Mouse (Mus musculus) layer of hippocampus, postnatal 10 days (tissue): ENCODE results near the gene Lrrc61. TPM values are rescaled to one million over a fixed set of nuclear protein-coding genes. Genes with fewer than 3 reads are reported as not detected.
A peak's percentile ranks its signal among the peaks of the same experiment; 100 is the strongest.

Experiments
- DNase-seq, 2 experiments: peaks; one replicate each; pipeline ENCODE4 v3.0.0; 2021; ENCODE audit warnings: low spot score in 2 of 2
- total RNA-seq, 2 experiments: library from RNA; stranded (reverse); gene quantifications; 2 replicates each; pipeline ENCODE4 v1.2.3; 2021

The Lrrc61 gene
- total RNA-seq, 2 experiments from 2014 or later = 27.0 to 30.6 TPM

DNA sequence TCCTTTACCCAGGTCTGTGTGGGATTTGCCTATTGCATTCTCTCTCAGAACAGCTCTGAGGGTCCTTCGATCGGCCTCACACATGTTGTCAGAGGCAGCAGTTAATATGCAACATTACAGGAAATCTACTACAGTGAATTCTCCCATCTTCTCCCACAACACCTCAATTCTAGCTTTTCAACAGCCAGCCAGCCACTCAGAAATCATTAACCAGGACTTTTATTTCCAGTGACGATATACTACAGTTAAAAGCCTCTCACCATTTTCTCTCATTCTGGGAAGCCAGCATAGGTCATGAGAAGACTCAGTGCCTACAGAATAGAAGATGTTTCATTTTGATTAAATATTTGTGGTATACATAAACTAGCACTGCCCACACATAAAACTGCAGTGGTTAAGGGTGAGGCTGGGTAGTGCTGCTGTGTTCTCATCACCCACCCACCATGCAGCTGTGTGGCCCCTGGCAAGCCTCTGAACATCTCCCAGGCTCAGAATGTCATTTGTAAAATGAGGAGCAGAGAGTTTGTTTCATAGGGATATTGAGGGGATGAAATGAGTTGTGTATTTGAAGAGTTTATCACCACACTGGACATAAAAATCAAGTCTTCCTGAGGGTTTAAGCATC lies 36.7 kb downstream of the Lrrc61 start:
- DNase-seq = no peak

DNA sequence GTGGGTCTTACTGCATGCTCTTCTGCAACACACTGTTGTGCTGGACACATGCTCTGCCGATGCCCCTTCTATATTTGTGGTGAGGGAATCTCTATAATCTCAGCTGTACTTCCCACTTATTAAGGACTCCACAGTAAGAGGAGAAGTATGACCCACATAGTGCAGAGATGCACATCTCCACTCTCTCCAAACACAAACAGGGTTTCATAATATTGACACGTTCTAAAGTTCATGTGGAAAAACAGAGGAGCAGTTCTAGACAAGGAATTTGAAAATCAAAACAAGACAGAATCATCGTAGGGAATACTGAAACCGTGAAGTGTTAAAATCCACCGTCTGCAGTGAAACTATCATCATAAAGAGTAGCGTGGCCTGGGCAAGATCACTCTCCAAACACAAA lies 37.3 kb downstream of the Lrrc61 start:
- no peak for DNase-seq

DNA sequence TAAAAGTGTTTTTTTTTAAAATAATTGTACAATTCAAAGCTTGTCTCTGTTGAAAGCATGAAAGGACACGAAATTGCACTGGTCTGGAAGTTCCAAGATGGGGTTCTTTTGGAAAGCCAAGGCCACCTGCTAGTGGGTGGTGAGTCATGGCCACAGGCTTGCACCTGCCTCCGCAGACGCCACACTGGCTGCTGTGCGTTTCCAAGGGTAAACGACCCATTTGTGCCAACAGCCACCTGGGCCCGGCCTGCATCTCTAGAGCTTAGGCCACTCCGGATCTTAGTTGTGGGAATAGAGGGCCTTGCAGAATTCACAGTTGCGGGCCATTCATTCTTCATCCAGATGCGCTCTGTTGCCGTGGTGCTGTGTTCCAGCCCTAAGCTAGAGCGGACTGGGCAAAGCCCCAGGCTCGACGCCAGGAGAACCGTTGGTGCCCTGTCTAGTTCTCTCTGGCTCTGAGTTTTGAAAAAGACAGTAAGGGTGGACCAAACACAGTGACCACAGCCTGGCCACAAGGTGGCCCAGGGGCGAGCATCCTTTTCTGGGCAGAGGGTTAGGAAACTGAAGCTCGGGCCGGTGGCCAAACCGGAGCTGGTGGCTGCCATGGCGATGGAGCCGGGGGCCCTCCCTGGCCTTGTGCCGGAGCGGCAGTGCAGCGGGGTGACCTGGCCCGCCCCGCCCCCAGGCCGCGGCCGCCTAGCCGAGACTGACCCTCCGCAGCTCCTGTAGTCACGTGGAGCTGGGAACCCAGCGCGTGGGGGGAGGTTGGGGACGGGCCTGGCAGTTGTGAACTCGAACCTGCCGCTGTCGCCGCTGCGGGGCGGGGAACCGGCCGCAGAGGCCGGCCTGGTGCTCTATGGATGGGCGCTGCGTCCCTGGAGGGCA lies 38.8 kb downstream of the Lrrc61 start, which contains the start of the genes Repin1 and Gm44965:
Gene Repin1 (plus strand): TSS at position 726 of the 885 bp plus-strand sequence.
Gene Gm44965 (plus strand): TSS at position 784 of the 885 bp plus-strand sequence.
- DNase-seq = peak; percentile 92 to 95

DNA sequence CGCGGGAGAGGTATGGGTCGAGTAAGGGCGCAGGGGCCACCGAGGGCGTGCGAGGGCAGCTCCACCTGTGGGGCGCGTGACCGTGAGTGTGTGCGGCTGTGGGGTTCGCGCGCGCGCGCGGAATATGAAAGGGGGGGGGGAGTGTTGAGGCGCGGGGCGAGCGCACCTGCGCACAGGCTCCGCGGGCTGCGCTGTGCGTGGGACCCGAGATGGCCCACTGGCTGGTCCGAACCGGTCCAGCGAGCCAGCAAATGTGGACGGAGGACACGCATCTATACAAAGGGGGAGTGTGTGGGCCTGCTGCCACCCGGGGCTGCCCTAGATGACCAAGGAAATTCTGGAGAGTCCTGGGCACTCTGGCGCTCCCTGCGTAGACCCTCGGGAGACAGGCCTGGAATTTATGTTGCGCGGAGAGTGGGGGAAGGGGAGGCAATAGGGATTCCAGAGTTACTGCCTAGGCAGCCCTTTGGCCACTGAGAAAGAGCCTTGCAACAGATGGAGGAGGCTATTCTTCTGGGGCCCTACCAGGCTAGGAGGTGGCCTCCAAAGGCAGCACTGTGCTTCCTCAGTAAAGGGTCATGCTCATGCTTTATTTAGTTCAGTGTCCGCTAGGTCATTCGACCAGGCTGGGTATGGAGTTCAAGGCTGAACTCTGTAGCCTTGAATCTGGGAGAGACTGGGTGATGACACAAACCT lies 39.6 kb downstream of the Lrrc61 start:
- peak; percentile 69 to 72 for DNase-seq

DNA sequence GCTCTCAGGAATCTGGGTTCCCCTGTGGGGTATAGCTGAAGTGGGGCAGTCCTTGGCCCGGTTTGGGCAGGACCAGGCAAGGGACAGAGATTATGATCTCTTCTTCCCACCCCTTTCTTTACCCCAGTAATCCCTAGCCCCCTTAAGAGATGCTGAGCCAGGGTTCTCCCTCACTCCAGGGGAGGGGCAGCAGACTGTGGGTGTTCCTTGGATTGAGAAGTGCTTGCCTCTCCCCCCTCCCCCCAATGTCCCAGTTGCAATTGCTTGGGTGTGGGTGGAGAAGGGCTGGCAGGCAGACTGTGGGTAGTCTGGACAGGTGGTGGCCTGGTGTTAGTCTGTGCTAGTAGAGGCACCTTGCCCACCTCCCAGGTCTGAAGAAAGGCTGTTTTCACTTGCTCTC lies 40.7 kb downstream of the Lrrc61 start:
- no peak for DNase-seq

DNA sequence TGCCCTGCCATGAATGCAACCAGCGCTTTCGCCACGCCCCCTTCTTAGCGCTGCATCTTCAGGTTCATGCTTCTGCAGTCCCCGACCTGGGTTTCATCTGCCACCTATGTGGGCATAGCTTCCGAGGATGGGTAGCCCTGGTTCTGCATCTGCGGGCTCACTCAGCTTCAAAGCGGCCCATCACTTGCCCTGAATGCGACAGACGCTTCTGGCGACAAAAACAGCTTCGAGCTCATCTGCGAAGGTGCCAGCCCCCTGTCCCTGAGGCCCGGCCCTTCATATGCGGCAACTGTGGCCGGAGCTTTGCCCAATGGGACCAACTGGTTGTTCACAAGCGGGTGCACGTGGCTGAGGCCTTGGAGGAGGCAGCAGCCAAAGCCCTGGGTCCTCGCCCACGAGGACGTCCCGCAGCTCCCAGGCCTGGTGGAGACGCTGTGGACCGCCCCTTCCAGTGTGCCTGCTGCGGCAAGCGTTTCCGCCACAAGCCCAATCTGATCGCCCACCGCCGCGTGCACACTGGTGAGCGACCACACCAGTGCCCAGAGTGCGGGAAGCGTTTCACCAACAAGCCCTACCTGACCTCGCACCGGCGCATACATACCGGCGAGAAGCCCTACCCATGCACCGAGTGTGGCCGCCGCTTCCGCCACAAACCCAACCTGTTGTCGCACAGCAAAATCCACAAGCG lies 42.1 kb downstream of the Lrrc61 start:
- no peak for DNase-seq

DNA sequence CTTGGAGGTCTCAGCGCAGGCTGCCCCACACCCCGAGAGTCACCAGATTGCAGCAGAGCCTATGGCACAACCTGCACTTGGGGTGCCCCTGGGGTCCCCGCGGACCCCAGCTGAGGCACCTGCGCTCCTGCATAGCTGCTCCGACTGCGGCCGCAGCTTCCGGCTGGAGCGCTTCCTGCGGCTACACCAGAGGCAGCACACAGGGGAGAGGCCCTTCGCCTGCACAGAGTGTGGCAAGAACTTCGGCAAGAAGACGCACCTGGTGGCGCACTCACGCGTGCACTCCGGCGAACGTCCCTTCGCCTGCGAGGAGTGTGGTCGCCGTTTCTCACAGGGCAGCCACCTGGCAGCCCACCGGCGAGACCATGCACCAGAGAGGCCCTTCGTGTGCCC lies 42.6 kb downstream of the Lrrc61 start:
- DNase-seq = no peak

DNA sequence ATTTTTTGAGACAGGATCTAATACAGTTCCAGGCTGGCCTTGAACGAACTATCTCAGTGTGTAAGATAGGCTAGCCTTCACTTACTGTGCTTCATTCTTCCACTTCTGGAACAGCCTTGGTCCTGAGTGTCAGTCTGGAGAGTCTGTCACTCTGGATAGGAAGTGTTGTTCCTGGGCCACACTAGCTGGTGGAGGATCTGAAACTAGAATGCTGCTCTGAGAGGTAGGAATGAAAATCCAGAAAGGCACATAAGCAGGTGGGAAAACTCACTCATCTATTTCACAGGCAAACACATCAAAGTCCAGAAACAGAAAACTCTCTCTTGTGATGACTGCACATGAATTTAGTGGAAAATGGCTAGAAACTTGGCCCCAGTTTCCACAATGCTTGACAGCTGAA lies 46.0 kb downstream of the Lrrc61 start:
- DNase-seq = no peak

DNA sequence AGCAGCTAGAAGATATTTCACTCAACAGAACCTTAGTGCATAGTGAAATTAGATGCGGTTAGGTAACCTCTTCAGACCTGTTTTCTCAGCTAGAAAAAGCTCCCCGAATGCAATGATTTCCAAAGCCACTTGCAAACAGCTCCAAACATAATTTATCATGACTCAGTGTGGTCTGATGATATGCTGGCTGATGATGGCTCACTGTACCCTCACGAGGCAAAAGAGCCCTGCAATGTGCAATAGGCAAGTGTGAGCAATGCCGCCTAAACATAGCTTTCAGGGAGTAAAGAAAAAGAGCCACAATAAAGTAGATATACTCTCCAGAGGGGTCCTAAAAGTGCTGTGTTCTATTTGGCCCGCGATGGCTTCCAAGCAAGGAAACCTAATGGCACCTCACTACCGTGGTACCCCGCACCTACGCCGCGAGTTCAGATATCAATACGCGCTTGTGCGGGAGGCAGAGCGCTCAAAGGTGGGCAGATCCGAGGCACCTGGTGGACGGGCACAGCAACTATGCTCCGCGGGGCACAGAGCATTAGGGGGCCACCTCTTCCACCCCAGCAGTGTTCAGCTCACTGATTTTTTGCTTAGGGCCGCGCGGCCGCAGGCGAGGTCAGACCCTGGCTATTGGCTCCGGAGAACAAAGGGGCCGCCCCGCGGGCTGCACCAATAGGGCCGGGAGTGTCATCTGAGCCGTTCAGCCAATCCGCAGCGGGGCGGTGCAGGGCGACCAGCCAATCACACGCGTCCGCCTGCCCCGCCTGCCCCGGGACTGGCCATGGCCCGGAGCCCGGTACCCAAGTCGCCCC lies 46.9 kb downstream of the Lrrc61 start, which contains the start of gene Zfp775:
Gene Zfp775 (plus strand): TSS at position 793 of the 809 bp plus-strand sequence.
- DNase-seq = peak; percentile 96 to 98

DNA sequence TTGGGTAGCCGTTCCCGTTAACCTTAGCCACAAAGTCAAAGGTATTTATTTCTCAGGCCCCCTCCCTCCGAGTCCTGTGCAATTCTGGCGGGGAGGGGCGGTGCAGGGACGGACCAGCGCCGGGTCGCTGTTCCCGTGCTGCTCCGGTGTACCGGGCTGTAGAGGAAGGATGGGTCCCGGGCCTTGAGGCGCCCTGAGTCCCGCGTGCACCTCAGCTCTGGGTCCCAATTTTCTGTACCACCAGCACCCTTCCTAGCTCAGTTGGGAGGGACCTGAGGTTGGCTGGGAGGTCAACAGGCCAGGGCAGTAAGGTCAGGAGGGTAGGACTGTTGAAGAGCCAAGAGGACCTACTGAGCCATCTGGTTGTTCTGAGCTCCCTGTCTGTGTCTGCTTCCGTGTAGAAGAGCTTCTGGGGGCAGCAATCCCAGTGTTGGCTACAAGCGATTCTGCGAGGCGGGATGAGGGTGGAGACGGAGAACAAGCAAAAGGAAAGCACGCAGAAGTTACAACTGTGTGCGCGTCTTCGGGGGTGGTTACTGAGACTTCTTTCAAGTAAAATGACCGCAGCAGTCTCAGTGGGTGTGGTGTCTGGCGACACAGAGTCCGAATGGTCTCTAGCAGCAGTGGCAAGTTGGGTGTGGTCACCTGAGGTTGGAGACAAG lies 47.6 kb downstream of the Lrrc61 start:
- DNase-seq = no peak

DNA sequence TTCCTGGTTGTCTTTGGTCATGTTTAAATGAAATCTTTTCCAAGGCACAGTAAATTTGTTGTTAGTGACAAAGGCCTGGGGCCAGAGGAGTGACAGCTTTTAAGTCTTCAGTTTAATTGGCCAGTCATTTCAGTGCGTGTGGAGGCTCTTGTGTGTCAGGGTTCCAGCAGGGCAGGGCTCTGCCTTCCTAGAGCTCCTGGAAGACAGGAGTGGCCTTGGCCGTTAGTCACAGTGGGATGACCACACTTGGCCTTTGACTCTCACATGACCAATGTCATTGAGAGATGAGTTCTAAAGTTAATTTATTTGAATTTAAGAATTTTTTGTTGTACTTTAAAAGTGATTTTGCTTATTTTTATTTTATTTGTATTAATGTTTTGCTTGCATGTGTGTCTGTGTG lies 53.5 kb downstream of the Lrrc61 start:
- DNase-seq = no peak

DNA sequence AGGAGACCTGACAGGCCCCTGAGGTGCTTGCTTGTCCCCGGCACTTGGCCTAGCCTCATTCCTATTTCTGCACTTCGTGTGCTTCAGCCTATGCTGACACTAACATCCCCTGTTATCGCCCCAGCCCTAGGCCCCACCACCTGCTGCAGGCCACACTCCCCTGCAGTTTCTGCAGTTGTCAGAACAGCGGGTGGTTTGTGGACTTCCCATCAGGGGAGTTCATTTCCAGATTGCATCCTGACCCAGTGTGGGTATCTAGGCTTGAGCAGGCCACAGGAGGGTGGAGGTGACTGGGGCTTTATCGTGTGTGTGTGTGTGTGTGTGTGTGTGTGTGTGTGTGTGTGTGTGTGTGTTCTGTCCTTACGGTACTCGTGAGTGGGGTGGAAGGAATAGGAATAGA lies 54.9 kb downstream of the Lrrc61 start:
- DNase-seq = no peak

DNA sequence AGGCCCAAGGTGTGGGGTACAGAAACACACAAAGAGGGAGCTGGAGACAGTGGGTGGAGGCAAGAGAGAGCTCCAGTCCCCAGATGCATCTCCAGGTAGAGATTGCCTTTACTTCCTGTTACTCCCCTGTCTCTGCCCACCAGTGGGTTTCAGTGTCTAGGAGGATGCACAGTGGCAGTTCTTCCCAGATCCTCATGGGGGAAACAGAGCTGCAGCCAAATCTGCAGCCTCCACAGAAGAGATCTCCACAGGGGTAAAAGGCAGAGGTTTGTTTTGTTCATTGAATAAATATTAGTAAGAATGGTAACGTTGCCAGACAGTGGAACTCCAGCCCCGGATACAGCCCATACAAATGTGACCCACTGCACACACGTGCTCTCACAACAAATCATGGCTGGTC lies 56.1 kb downstream of the Lrrc61 start:
- no peak for DNase-seq

DNA sequence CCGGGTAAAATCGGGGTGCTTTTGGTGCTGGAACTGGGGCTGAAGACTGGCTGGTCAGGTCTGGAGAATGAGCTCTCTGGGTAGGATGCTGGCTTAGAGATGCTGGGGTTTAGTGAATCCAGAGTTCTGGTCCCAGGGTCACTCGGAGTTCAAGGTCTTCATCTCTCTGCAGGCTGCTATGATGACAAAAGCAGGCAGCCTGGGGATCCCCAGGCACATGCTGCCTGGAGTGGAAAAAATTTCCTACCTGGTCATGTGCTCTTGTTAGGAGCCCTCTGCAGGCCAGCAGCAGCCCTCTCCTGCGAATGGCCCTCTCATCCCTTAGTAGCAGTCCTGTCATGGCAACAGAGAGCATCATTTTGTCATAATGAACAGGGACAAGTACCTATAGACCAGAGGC lies 58.9 kb downstream of the Lrrc61 start:
- DNase-seq = no peak

DNA sequence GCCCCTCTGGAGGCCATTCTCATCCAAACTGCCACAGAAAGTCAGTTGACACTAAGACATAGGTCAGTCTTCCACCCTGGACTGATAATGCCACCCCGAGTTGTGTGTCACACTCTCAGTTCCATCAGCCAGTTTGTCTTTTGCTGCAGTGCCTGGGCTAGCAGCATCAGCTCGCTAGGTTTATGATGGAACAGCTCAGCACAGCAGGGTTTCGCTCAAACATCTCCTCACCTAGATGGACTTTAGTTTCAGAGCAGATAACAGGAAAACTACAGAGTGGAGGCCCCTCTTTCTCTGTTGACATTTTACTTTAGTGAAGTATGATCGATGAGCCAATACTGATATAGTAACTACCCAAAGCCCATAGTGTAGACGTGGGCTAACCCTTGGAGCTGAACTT lies 60.2 kb downstream of the Lrrc61 start:
- no peak for DNase-seq

DNA sequence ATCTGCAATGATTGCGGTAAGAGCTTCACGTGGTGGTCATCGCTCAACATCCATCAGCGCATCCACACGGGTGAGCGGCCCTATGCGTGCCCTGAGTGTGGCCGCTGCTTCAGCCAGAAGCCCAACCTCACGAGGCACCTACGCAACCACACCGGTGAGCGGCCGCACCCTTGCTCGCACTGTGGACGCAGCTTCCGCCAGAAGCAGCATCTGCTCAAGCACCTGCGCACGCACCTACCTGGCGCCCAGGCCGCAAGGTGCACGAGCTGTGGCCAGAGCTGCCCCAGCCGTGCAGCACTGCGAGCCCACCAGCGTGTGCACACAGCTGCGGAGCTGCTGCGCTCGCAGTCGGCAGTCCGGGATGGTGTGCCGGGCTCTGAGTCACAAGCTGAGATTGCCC lies 65.4 kb downstream of the Lrrc61 start:
- no peak for DNase-seq
